Mouse (Mus musculus) Patski (cell line): Measurements from ENCODE around the gene Cdyl. TPM values are rescaled to one million over a fixed set of nuclear protein-coding genes. Genes with fewer than 3 reads are reported as not detected.

Experiments
- ATAC-seq: fragments of 100-300 bp; one replicate; pipeline ENCODE4 v1.8.0; 2021
- CTCF ChIA-PET: fragments of 350-600 bp; sonication (Branson Sonifier 250); formaldehyde crosslinking; loops from one replicate; lab custom pipeline; 2022; ENCODE audit warnings: inconsistent platforms; lab: Charles Lee
- POLR2A ChIA-PET: fragments of 350-600 bp; sonication (Branson Sonifier 250); formaldehyde crosslinking; loops from one replicate; lab custom pipeline; 2022; ENCODE audit warnings: antibody characterized with exemption, inconsistent platforms; lab: Charles Lee
- DNase-seq: peaks from one replicate; pipeline ENCODE4 v3.0.0-alpha.2; 2011; ENCODE audit warnings: low read depth, low spot score
- H3K27me3 ChIP-seq: fragments of 371-371 bp; one replicate; pipeline ENCODE4 v1.5.1; 2021
- CTCF ChIP-seq: fragments of 100-300 bp; IDR thresholded peaks from one replicate; pipeline ENCODE4 v1.5.1; 2021
- in situ Hi-C: fragments of 300-500 bp; cut with MboI; formaldehyde crosslinking; loops from 3 replicates; pipeline ENCODE4 v1.11.1; 2018; ENCODE audit warnings: low pct_unique_long_range_greater_than_20kb, mixed read lengths
- polyA plus RNA-seq: library from polyadenylated mRNA; unstranded; gene quantifications from one replicate; pipeline ENCODE4 v1.2.3, GENCODE M21; 2021

Cdyl gene
- polyA plus RNA-seq, 1 experiment from 2014 or later: 15.4 TPM

DNA sequence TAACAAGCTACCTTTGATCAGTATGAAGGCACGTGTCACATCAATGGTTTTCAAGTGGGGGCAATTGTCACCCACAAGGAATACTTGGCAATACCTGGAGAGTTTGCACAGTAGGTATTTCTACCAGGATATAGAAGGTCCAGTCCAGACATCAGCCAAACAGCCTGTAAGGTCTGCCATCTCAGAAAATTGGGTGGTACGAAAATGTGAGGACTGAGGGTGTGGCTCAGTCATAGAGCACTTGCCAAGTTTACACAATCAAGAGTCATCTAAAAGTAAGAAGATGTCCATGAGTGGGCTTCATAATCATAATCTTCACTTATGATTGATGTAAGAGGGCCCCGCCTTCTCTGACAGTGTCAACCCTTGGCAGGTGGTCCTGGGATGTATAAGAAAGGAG lies 29.9 kb downstream of the Cdyl start:
- CTCF ChIA-PET: no interaction called here
- in situ Hi-C loops: no loop called here
- DNase-seq: no peak
- ATAC-seq: no peak
- H3K27me3 ChIP-seq: no peaks in the 10 kb centered on the region
- TF ChIP-seq CTCF: no peak
- POLR2A ChIA-PET: interaction anchor here (1.3 kb wide), 1 partner anchor 15 kb away, joined by 3 read pairs; no protein-coding TSS in a partner anchor

- in situ Hi-C loops: no loop called here
- no peak for ATAC-seq
Observed at GRCm38 (mm10) chr13:35717658-35718057, 58.0 kb downstream of the Cdyl start.

DNA sequence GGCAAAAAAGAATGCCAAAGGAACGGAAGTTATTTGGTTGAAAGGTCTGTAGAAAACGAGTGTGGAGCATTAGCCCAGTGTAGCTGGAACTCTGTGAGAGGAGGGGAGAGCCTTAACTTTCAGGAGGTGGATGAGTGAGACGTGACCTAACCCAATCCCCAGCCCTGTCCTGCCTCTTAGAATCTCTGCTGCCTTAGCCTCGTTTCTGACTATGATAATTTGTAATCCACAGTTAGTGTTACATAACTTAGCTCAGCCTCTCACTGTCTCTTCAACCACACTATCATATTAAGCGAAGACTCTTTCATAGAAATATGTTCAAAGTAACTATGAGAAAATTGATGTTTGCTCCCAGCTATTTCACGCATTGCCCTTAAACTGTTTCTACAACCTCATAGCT lies 59.9 kb downstream of the Cdyl start:
- POLR2A ChIA-PET: no interaction called here
- DNase-seq (no peak), ATAC-seq (no peak)
- in situ Hi-C loops: no loop called here
- no peak for TF ChIP-seq CTCF
- H3K27me3 ChIP-seq: no peaks in the 10 kb centered on the region
- CTCF ChIA-PET: interaction anchor here (0.9 to 1.4 kb wide), 2 partner anchors 10 to 18 kb away, joined by 4 to 5 read pairs; no protein-coding TSS in a partner anchor

More at GRCm38 (mm10) chr13:35717658-35718057, 58.0 kb downstream of the Cdyl start:
- no peak for DNase-seq
- ChIA-PET POLR2A (no interaction called here), CTCF (interaction anchor here (1.3 kb wide), 1 partner anchor 62 kb away, joined by 3 read pairs; no protein-coding TSS in a partner anchor)
- no peak for TF ChIP-seq CTCF
- H3K27me3 ChIP-seq: no peaks in the 10 kb centered on the region

- H3K27me3 ChIP-seq: no peaks in the 10 kb centered on the region
- TF ChIP-seq CTCF: no peak
- no peak for DNase-seq
- POLR2A ChIA-PET: no interaction called here
- in situ Hi-C loops: no loop called here
- CTCF ChIA-PET: no interaction called here
- no peak for ATAC-seq
Observed at GRCm38 (mm10) chr13:35723073-35723472, 63.4 kb downstream of the Cdyl start.

GRCm38 (mm10) chr13:35726025-35726424 lies 66.4 kb downstream of the Cdyl start:
- ChIA-PET POLR2A (no interaction called here), CTCF (no interaction called here)
- no peak for ATAC-seq
- in situ Hi-C loops: no loop called here
- TF ChIP-seq CTCF: no peak
- H3K27me3 ChIP-seq: no peaks in the 10 kb centered on the region
- DNase-seq: no peak

DNA sequence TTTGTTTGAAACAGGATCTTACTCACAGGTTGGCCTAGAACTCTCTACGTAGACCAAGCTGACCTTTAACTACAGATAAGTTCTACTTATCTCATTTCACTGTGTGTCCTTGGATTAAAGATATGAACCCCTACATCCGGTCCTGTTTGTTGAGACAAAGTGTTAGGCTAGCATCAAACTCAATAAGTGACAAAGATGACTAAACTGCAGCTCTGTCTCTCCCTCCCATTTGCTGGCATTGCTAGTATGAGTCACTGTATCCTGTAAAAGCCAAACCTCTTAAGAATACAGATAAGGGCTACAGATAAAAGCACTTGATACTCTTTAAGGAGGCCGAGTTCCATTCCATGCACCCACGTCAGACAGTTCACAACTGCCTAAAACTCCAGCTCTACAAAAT lies 72.5 kb downstream of the Cdyl start:
- no peaks in the 10 kb centered on the region for H3K27me3 ChIP-seq
- ChIA-PET POLR2A (no interaction called here), CTCF (no interaction called here)
- in situ Hi-C loops: no loop called here
- TF ChIP-seq CTCF: no peak
- DNase-seq (no peak), ATAC-seq (no peak)

- no peak for DNase-seq
- POLR2A ChIA-PET: no interaction called here
- no peaks in the 10 kb centered on the region for H3K27me3 ChIP-seq
- CTCF ChIA-PET: no interaction called here
- TF ChIP-seq CTCF: no peak
- in situ Hi-C loops: no loop called here
- no peak for ATAC-seq
Observed at GRCm38 (mm10) chr13:35732891-35733596, 73.4 kb downstream of the Cdyl start.

DNA sequence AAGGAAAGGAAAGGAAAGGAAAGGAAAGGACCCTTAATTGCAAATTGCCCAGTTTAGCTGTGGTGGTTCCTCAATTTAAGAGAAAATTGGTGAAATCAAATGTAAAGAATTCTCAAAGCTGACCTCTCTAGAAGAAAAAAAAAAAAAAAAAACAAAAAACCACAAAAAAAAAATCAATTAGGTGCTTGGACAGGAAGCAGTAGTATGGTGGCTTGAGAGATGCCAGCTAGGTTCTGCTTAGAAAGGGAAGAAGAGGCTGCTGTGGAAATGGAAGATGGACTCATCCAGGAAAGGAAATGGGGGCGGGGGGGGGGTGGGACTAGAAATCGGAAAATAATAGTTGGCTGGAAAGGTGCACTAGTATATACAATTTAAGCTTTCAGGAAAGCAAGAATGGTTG lies 77.9 kb downstream of the Cdyl start:
- DNase-seq (no peak), ATAC-seq (no peak)
- TF ChIP-seq CTCF: no peak
- CTCF ChIA-PET: interaction anchor here (0.9 to 1.2 kb wide), 2 partner anchors 18 to 707 kb away, joined by 3 to 4 read pairs; no protein-coding TSS in a partner anchor
- in situ Hi-C loops: no loop called here
- POLR2A ChIA-PET: no interaction called here
- H3K27me3 ChIP-seq: no peaks in the 10 kb centered on the region

DNA sequence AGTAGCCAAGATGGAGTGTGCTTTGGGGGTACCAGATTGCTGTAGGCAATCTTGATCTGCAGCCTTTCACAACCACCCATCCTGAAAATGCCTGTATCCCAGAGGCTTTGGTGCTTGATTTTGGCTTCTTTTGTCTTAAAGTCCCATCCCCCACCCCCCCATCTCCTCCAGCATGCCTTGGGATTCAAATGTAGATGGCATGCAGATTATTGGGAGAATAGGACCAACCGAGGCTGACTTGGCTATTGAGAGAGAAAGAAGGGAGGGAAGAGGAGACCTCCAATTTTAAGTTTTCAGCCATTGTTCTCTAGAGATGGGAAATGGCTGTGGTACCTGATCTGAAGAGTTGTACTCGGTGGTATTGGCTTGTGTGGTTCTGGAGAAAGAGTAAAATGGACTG lies 78.6 kb downstream of the Cdyl start:
- no peaks in the 10 kb centered on the region for H3K27me3 ChIP-seq
- DNase-seq (no peak), ATAC-seq (no peak)
- in situ Hi-C loops: no loop called here
- CTCF ChIA-PET: interaction anchor here (1.2 kb wide), 1 partner anchor 707 kb away, joined by 3 read pairs; no protein-coding TSS in a partner anchor
- POLR2A ChIA-PET: no interaction called here
- TF ChIP-seq CTCF: no peak

DNA sequence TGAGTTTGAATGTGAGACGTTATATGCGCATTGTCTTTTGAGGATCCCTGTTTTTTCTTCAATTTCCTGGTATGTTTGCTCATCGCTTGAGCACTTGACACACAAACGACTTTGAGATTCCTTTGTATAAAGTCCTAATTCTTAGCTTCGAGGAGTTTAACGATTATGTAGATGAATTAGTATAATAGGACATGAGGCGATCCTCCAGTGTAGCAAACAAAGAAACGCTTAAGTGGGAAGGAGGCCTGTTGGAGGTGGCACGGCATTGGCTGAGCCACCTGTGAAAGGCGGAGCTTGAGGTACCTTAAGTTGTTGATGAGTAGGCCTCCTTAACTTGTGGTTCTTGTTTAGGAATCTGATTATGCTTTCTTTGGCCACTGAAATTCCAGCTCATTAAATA lies 79.8 kb downstream of the Cdyl start:
- in situ Hi-C loops: no loop called here
- H3K27me3 ChIP-seq: no peaks in the 10 kb centered on the region
- ChIA-PET POLR2A (no interaction called here), CTCF (no interaction called here)
- no peak for DNase-seq
- TF ChIP-seq CTCF: no peak
- ATAC-seq: no peak

DNA sequence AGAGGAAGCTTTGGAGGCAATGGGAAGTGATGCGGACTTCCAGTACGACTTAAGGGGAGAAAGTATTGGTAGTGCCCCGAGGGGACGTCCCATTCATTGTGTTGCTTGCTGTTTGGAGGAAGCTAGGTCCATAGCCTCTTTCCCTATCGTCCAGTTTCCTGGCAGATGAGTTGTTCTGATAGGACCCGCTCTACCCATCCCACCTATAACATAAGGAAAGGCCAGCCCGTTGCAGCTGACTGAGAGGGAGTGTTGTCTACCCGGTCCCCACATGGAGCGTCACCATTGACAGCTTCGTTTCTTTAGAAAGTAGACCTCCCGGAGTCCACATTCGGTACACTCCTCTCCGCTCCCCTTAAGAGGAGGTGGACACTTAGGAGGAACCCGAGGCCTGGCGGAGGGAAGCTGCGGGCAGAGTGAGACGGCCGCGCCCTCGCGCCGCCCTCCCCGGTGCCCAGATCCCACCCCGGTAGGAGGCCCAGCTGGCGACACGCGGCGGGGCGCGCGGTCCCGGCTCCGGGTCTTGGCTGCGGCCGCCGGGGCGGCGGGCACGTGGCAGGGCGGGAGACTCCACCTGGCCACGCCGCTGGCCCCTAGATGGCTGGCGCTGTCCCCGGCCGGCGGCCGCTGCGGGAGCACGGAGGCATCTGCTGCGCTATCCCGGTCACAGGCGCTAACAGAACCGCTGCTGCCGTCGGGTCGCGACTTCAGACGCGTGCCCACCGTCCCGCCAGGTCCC lies 80.8 kb downstream of the Cdyl start:
- ATAC-seq (peak; percentile 62), DNase-seq (no peak)
- no peaks in the 10 kb centered on the region for H3K27me3 ChIP-seq
- ChIA-PET CTCF (no interaction called here), POLR2A (interaction anchor here (1.5 kb wide), 1 partner anchor 236 kb away, joined by 3 read pairs; no protein-coding TSS in a partner anchor)
- TF ChIP-seq CTCF: no peak
- in situ Hi-C loops: no loop called here
